Comparison of ENCODE assay signal across 49 mouse cellular contexts in the genomic region with DNA sequence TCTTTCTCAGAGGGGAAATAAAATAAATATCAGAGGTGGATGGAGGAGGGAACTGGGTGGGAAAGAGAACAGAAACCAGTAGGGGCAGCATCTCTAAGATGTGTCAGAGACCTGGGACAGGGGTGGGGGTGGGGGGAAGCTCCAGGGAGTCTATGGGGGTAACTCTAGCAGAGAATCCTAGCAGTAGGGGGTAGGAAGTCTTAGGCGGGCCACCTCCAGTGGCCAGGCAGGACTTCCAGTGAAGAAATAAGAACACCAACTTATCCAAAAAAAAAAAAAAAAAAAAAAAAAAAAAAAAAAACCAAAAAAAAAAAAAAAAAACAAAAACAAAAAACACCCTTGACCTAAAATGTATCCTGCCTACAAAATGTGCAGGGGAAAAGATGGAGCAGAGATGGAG. TPM values are rescaled to one million over a fixed set of nuclear protein-coding genes. Genes with fewer than 3 reads are reported as not detected.
"Had no signal": no experiment of that assay in that cellular context is flagged by ENCODE, and none has a peak within 500 bp of the region (broad histone marks: within the 10 kb centered on the region; RNA-seq: fewer than 3 reads in every experiment).

No protein-coding gene starts in this region.

- H3K9ac ChIP-seq: heart, embryonic 12.5 days; heart, embryonic 13.5 days; heart, embryonic 15.5 days; hindbrain, embryonic 12.5 days; hindbrain, embryonic 13.5 days; hindbrain, embryonic 14.5 days; hindbrain, embryonic 15.5 days; intestine, embryonic 15.5 days; kidney, embryonic 15.5 days had no signal

- H3K4me2 ChIP-seq: heart, embryonic 12.5 days; heart, embryonic 13.5 days; heart, embryonic 15.5 days; hindbrain, embryonic 12.5 days; hindbrain, embryonic 13.5 days; hindbrain, embryonic 14.5 days; hindbrain, embryonic 15.5 days; intestine, embryonic 15.5 days; kidney, embryonic 15.5 days had no signal

- H3K27ac ChIP-seq: heart, embryonic 10.5 days; heart, embryonic 13.5 days; heart, embryonic 15.5 days; hindbrain, embryonic 10.5 days; hindbrain, embryonic 12.5 days; hindbrain, embryonic 13.5 days; hindbrain, embryonic 14.5 days; hindbrain, embryonic 15.5 days; hindbrain, postnatal 0 days; intestine, embryonic 15.5 days; kidney, embryonic 15.5 days; kidney, postnatal 0 days; layer of hippocampus, adult 2 months; left cerebral cortex, adult 2 months had no signal

- H3K4me1 ChIP-seq: heart, embryonic 10.5 days; heart, embryonic 12.5 days; heart, embryonic 13.5 days; heart, embryonic 15.5 days; hindbrain, embryonic 10.5 days; hindbrain, embryonic 13.5 days; hindbrain, embryonic 15.5 days; intestine, embryonic 15.5 days had no signal

- DNase-seq: heart, postnatal 10 days; heart, postnatal 14 days; heart, postnatal 36 days; heart, postnatal 4 days; kidney, adult 11 months; kidney, adult 18-20 months; kidney, adult 2 months; kidney, adult 8-10 months; kidney, adult 9 months; kidney, postnatal 10 days; kidney, postnatal 14 days; kidney, postnatal 25 days; kidney, postnatal 36 days; kidney, postnatal 4 days; layer of hippocampus, adult 9-11 months; layer of hippocampus, postnatal 36 days had no signal

- H3K9me3 ChIP-seq: heart, embryonic 10.5 days; heart, embryonic 12.5 days; heart, embryonic 13.5 days; heart, embryonic 15.5 days; hindbrain, embryonic 10.5 days; hindbrain, embryonic 12.5 days; hindbrain, embryonic 13.5 days; hindbrain, embryonic 15.5 days; intestine, embryonic 15.5 days; kidney, embryonic 15.5 days had no signal

- ATAC-seq: hindbrain, embryonic 16.5 days; hindbrain, postnatal 0 days; inflammation-experienced regulatory T-cells, adult 6 months; intestine, embryonic 15.5 days; intestine, embryonic 16.5 days had no signal

- H3K36me3 ChIP-seq: heart, embryonic 10.5 days; heart, embryonic 12.5 days; heart, embryonic 13.5 days; heart, embryonic 15.5 days; hindbrain, embryonic 10.5 days; hindbrain, embryonic 12.5 days; hindbrain, embryonic 13.5 days; hindbrain, embryonic 15.5 days; intestine, embryonic 15.5 days; kidney, embryonic 15.5 days had no signal

- H3K4me3 ChIP-seq: heart, embryonic 10.5 days; heart, embryonic 12.5 days; heart, embryonic 13.5 days; heart, embryonic 15.5 days; hindbrain, embryonic 10.5 days; hindbrain, embryonic 12.5 days; hindbrain, embryonic 13.5 days; hindbrain, embryonic 15.5 days; intestine, embryonic 15.5 days; kidney, embryonic 15.5 days; layer of hippocampus, adult 2 months; left cerebral cortex, adult 2 months had no signal

- H3K27me3 ChIP-seq: heart, embryonic 12.5 days; heart, embryonic 13.5 days; heart, embryonic 15.5 days; hindbrain, embryonic 12.5 days; hindbrain, embryonic 13.5 days; hindbrain, embryonic 15.5 days; intestine, embryonic 15.5 days; kidney, embryonic 15.5 days had no signal

RNA-seq across cellular contexts. Expression of a gene that starts 26.3 kb away (rescaled TPM):
- total RNA-seq: heart, postnatal 10 days; heart, postnatal 14 days; heart, postnatal 25 days; heart, postnatal 36 days; heart, postnatal 4 days; hematopoietic stem cell, adult 5-6 weeks; hindbrain, postnatal 0 days; layer of hippocampus, adult 18-20 months; layer of hippocampus, adult 2 months; layer of hippocampus, adult 8-10 months; layer of hippocampus, postnatal 10 days; layer of hippocampus, postnatal 14 days; layer of hippocampus, postnatal 25 days; layer of hippocampus, postnatal 36 days; left cerebral cortex, adult 18-20 months; left cerebral cortex, adult 2 months; left cerebral cortex, adult 8-10 months had no signal
- polyA plus RNA-seq: heart, embryonic 10.5 days; heart, embryonic 12.5 days; heart, embryonic 13.5 days; heart, embryonic 14.5 days; heart, embryonic 15.5 days; heart, embryonic 16.5 days; heart, postnatal 0 days; hindbrain, embryonic 10.5 days; hindbrain, embryonic 11.5 days; hindbrain, embryonic 12.5 days; hindbrain, embryonic 13.5 days; hindbrain, embryonic 14.5 days; hindbrain, embryonic 15.5 days; hindbrain, embryonic 16.5 days; hindbrain, postnatal 0 days; intestine, embryonic 15.5 days; intestine, embryonic 16.5 days; kidney, adult 2 months; kidney, embryonic 14.5 days; kidney, embryonic 15.5 days; kidney, embryonic 16.5 days; kidney, postnatal 0 days had no signal
